ENCODE assay signal across 8 mouse cellular contexts in genomic region chr1:36307495-36308280, GRCm38 (mm10). TPM values are rescaled to one million over a fixed set of nuclear protein-coding genes. Genes with fewer than 3 reads are reported as not detected.
A peak's percentile ranks its signal among the peaks of the same experiment; 100 is the strongest.
DNase-seq lines count a peak whose midpoint lies in the region; ATAC-seq lines count a peak whose summit lies in the region.

Arid5a (plus strand) TSS chr1:36307733.

- H3K4me1 ChIP-seq in forebrain, embryonic 10.5 days: peaks cover 33% of the 10 kb centered on the region
- peaks cover 32% of the 10 kb centered on the region for H3K4me1 ChIP-seq in heart, embryonic 16.5 days (ENCODE audit: control insufficient read depth, insufficient read depth, low read length)
- H3K4me1 ChIP-seq in liver, embryonic 15.5 days (replicated peaks): peaks cover 20% of the 10 kb centered on the region
- peaks cover 22% of the 10 kb centered on the region for H3K4me1 ChIP-seq in neural tube, embryonic 12.5 days

- H3K27ac ChIP-seq in forebrain, embryonic 10.5 days: peak within 1 kb of the TSS; percentile 72
- H3K27ac ChIP-seq in heart, embryonic 16.5 days (ENCODE audit: low read length): peak within 1 kb of the TSS; percentile 85
- H3K27ac ChIP-seq in liver, embryonic 15.5 days (replicated peaks): peak within 1 kb of the TSS; percentile 73
- no peak within 1 kb of the TSS for H3K27ac ChIP-seq in neural tube, embryonic 12.5 days

- peak within 1 kb of the TSS; percentile 82 for H3K9ac ChIP-seq in heart, embryonic 16.5 days (ENCODE audit: low read length)
- peak within 1 kb of the TSS; percentile 65 for H3K9ac ChIP-seq in liver, embryonic 15.5 days
- H3K9ac ChIP-seq in neural tube, embryonic 12.5 days: peak within 1 kb of the TSS; percentile 55

- H3K9me3 ChIP-seq in forebrain, embryonic 10.5 days: no peaks in the 10 kb centered on the region
- H3K9me3 ChIP-seq in heart, embryonic 16.5 days (replicated peaks; ENCODE audit: control insufficient read depth, low read length): no peaks in the 10 kb centered on the region
- H3K9me3 ChIP-seq in liver, embryonic 15.5 days (replicated peaks): no peaks in the 10 kb centered on the region
- H3K9me3 ChIP-seq in neural tube, embryonic 12.5 days: no peaks in the 10 kb centered on the region

- DNase-seq in c-Kit-negative CD71-positive TER-119-positive erythroid progenitor cells, embryonic 14.5 days (ENCODE audit: low read depth, low spot score): peak; percentile 74
- peak; percentile 91 for DNase-seq in forebrain, embryonic 10.5 days (ENCODE audit: extremely low spot score, low spot score)
- peak; percentile 93 for DNase-seq in kidney, postnatal 36 days
- peak; percentile 87 for DNase-seq in telencephalon, adult 2 months (ENCODE audit: low read depth, low spot score)

- peak within 1 kb of the TSS; percentile 63 for H3K4me3 ChIP-seq in forebrain, embryonic 10.5 days
- peak within 1 kb of the TSS; percentile 74 for H3K4me3 ChIP-seq in heart, embryonic 16.5 days (ENCODE audit: low read length)
- H3K4me3 ChIP-seq in liver, embryonic 15.5 days (replicated peaks): peak within 1 kb of the TSS; percentile 70
- H3K4me3 ChIP-seq in neural tube, embryonic 12.5 days: peak within 1 kb of the TSS; percentile 58

- H3K27me3 ChIP-seq in forebrain, embryonic 10.5 days (ENCODE audit: poor library complexity, severe bottlenecking): peaks cover 51% of the 10 kb centered on the region
- no peaks in the 10 kb centered on the region for H3K27me3 ChIP-seq in heart, embryonic 16.5 days (ENCODE audit: control insufficient read depth, insufficient read depth, low read length)
- H3K27me3 ChIP-seq in liver, embryonic 15.5 days: peaks cover 57% of the 10 kb centered on the region
- H3K27me3 ChIP-seq in neural tube, embryonic 12.5 days (replicated peaks): peaks cover 24% of the 10 kb centered on the region; the same call in 1 of the 2 replicates

- no peaks in the 10 kb centered on the region for H3K36me3 ChIP-seq in forebrain, embryonic 10.5 days (replicated peaks)
- no peaks in the 10 kb centered on the region; the same call in 1 of the 2 replicates for H3K36me3 ChIP-seq in heart, embryonic 16.5 days (ENCODE audit: control insufficient read depth, insufficient read depth)
- H3K36me3 ChIP-seq in liver, embryonic 15.5 days (replicated peaks): no peaks in the 10 kb centered on the region
- H3K36me3 ChIP-seq in neural tube, embryonic 12.5 days: no peaks in the 10 kb centered on the region

- WGBS in forebrain, embryonic 10.5 days: under 1% methylated on average over 65 of the region's 65 CpGs
- under 1% methylated on average over 65 of the region's 65 CpGs for WGBS in heart, embryonic 16.5 days
- WGBS in liver, embryonic 15.5 days (ENCODE audit: insufficient replicate concordance): under 1% methylated on average over 65 of the region's 65 CpGs
- 1% methylated on average over 65 of the region's 65 CpGs for WGBS in neural tube, embryonic 12.5 days

- ATAC-seq in CD4-positive, CD25-positive, alpha-beta regulatory T cell, adult 4 months: peak; percentile 80
- ATAC-seq in heart, embryonic 16.5 days (replicated peaks; ENCODE audit: extremely low read depth, insufficient read depth, low FRiP score): peak; percentile 87
- peak; percentile 87 for ATAC-seq in liver, embryonic 15.5 days (ENCODE audit: insufficient read depth)
- ATAC-seq in neural tube, embryonic 12.5 days (ENCODE audit: low FRiP score, low read depth): peak; percentile 90

- H3K4me2 ChIP-seq in heart, embryonic 16.5 days (ENCODE audit: low read depth, low read length): peak within 1 kb of the TSS; percentile 73
- peak within 1 kb of the TSS; percentile 97 for H3K4me2 ChIP-seq in liver, embryonic 15.5 days
- peak within 1 kb of the TSS; percentile 92 for H3K4me2 ChIP-seq in neural tube, embryonic 12.5 days (replicated peaks)

RNA-seq across cellular contexts. Expression of gene Arid5a, which starts in this region (rescaled TPM):
- 100 to 1,000 TPM in 1 of 2 experiments, 10 to 100 TPM in 1; 92.4 to 160 TPM for polyA plus RNA-seq in CD4-positive, CD25-positive, alpha-beta regulatory T cell, adult 4 months (2017; shearing (Covaris generic))
- polyA plus RNA-seq in forebrain, embryonic 10.5 days (2016; fragmentation: Nextera tagmentation; extraction: Ambion mirVana): 2.9 TPM in 2 replicates
- 14.2 and 17.1 TPM in 2 replicates for polyA plus RNA-seq in heart, embryonic 16.5 days (2015; fragmentation: Nextera tagmentation; extraction: Ambion mirVana)
- polyA plus RNA-seq in liver, embryonic 15.5 days (2015; fragmentation: Nextera tagmentation; extraction: Ambion mirVana): 3.5 and 4.2 TPM in 2 replicates
- polyA plus RNA-seq in neural tube, embryonic 12.5 days (2016; fragmentation: Nextera tagmentation; extraction: Ambion mirVana): 4.1 and 5.2 TPM in 2 replicates
